Mouse (Mus musculus): ENCODE data around the gene Ggt6.

GRCm38 (mm10) chr11:72435694-72436045 lies 344 bp downstream of the Ggt6 start:
- TF ChIP-seq CTCF (IDR thresholded peaks at IDR 0.05; ENCODE audit: low read depth, low read length) (no peak), POLR2A (IDR thresholded peaks at IDR 0.05; ENCODE audit: insufficient read depth, low read length) (no peak)
